Mouse (Mus musculus) CH12.LX (cell line): ENCODE data around the gene Timm44. TPM values are rescaled to one million over a fixed set of nuclear protein-coding genes. Genes with fewer than 3 reads are reported as not detected.
A peak's percentile ranks its signal among the peaks of the same experiment; 100 is the strongest.

ENCODE experiments used
- DNase-seq: peaks from one replicate; pipeline ENCODE4 v3.0.0-alpha.2; 2013; ENCODE audit errors: extremely low read depth
- H3K27ac ChIP-seq: 2 replicates; pipeline ENCODE4 v1.5.1; 2012; ENCODE audit warnings: low read depth, mild to moderate bottlenecking, control low read depth, moderate library complexity; ENCODE audit not compliant: insufficient read depth
- H3K27me3 ChIP-seq: replicated peaks from 2 replicates; pipeline ENCODE3; 2012; ENCODE audit warnings: inconsistent platforms
- H3K36me3 ChIP-seq, 2 experiments: replicated peaks in 1 of 2; 2 replicates each; pipeline versions ENCODE3 to v1.6.1; 2012; ENCODE audit warnings: inconsistent platforms in 1 of 2, low read length in 1 of 2, mild to moderate bottlenecking in 1 of 2, mixed read lengths in 1 of 2, moderate library complexity in 1 of 2; ENCODE audit not compliant: control insufficient read depth in 1 of 2, insufficient read depth in 1 of 2
- H3K4me1 ChIP-seq, 2 experiments: 2 replicates each; pipeline ENCODE4 v1.6.1; 2012; ENCODE audit warnings: inconsistent platforms in 1 of 2, moderate library complexity in 1 of 2; ENCODE audit not compliant: insufficient read depth in 2 of 2, control insufficient read depth in 1 of 2
- H3K4me2 ChIP-seq: 2 replicates; pipeline ENCODE4 v1.6.1; 2012; ENCODE audit warnings: low read depth, mild to moderate bottlenecking, control low read depth; ENCODE audit not compliant: poor library complexity, insufficient read depth, severe bottlenecking
- H3K4me3 ChIP-seq, 3 experiments: fragments of 150-350 bp in 1 of 3; sonication (generic) in 1 of 3; replicated peaks in 1 of 3; 2 replicates each; pipeline versions ENCODE3 to v1.5.1; 2011 to 2012; ENCODE audit warnings: low read depth in 2 of 3, low read length in 2 of 3, mild to moderate bottlenecking in 2 of 3, moderate library complexity in 2 of 3, control low read depth in 1 of 3, improper control_type of control experiment in 1 of 3, inconsistent platforms in 1 of 3, mixed read lengths in 1 of 3; ENCODE audit not compliant: poor library complexity in 1 of 3
- H3K79me2 ChIP-seq: replicated peaks from 2 replicates; pipeline ENCODE4 v1.6.1; 2012; ENCODE audit warnings: mild to moderate bottlenecking, moderate library complexity; ENCODE audit not compliant: control insufficient read depth, poor library complexity, insufficient read depth, severe bottlenecking; ENCODE audit errors: extremely low read depth
- H3K9ac ChIP-seq: 2 replicates; pipeline ENCODE4 v1.6.1; 2012; ENCODE audit warnings: low read depth, mild to moderate bottlenecking, control low read depth, moderate library complexity; ENCODE audit not compliant: insufficient read depth
- H3K9me3 ChIP-seq: replicated peaks from 2 replicates; pipeline ENCODE3; 2012; ENCODE audit warnings: low read length, inconsistent platforms, mixed read lengths
- BHLHE40 ChIP-seq: IDR thresholded peaks from 2 replicates; pipeline ENCODE4 v1.6.1; 2011; ENCODE audit warnings: mild to moderate bottlenecking, low read depth, low read length, improper control_type of control experiment
- E2F4 ChIP-seq: IDR thresholded peaks from 2 replicates; pipeline ENCODE4 v1.6.1; 2011; ENCODE audit warnings: low read depth, low read length, improper control_type of control experiment; ENCODE audit not compliant: insufficient replicate concordance
- ELF1 ChIP-seq: IDR thresholded peaks from 2 replicates; pipeline ENCODE4 v1.6.1; 2014; ENCODE audit warnings: low read depth, mild to moderate bottlenecking, inconsistent platforms, low read length, improper control_type of control experiment
- ETS1 ChIP-seq: conservative IDR thresholded peaks from 2 replicates; pipeline ENCODE4 v1.6.1; 2012; ENCODE audit warnings: low read depth, mild to moderate bottlenecking, inconsistent platforms, low read length, improper control_type of control experiment, moderate library complexity
- IRF4 ChIP-seq: IDR thresholded peaks from 2 replicates; pipeline ENCODE4 v1.6.1; 2014; ENCODE audit warnings: low read depth, mild to moderate bottlenecking, inconsistent platforms, low read length, improper control_type of control experiment
- JUND ChIP-seq: conservative IDR thresholded peaks from 2 replicates; pipeline ENCODE4 v1.6.1; 2011; ENCODE audit warnings: low read depth, low read length, improper control_type of control experiment
- MAX ChIP-seq: IDR thresholded peaks from 2 replicates; pipeline ENCODE4 v1.6.1; 2011; ENCODE audit warnings: low read length, improper control_type of control experiment
- MAZ ChIP-seq: IDR thresholded peaks from 2 replicates; pipeline ENCODE4 v1.6.1; 2012; ENCODE audit warnings: low read depth, mild to moderate bottlenecking, inconsistent platforms, low read length, improper control_type of control experiment, moderate library complexity
- MEF2A ChIP-seq: IDR thresholded peaks from 2 replicates; pipeline ENCODE4 v1.6.1; 2014; ENCODE audit warnings: low read depth, mild to moderate bottlenecking, inconsistent platforms, low read length, improper control_type of control experiment, borderline replicate concordance
- MYC ChIP-seq: IDR thresholded peaks from 2 replicates; pipeline ENCODE4 v1.6.1; 2011; ENCODE audit warnings: low read depth, mild to moderate bottlenecking, improper control_type of control experiment, low read length
- NELFE ChIP-seq: IDR thresholded peaks from 2 replicates; pipeline ENCODE4 v1.6.1; 2011; ENCODE audit warnings: low read depth, low read length, improper control_type of control experiment
- PAX5 ChIP-seq: IDR thresholded peaks from 2 replicates; pipeline ENCODE4 v1.6.1; 2012; ENCODE audit warnings: low read length, inconsistent platforms, mixed read lengths
- POLR2A ChIP-seq: IDR thresholded peaks from 2 replicates; pipeline ENCODE4 v1.6.1; 2011; ENCODE audit warnings: low read depth, mild to moderate bottlenecking, improper control_type of control experiment, low read length
- POLR2AphosphoS2 ChIP-seq: IDR thresholded peaks from 2 replicates; pipeline ENCODE4 v1.6.1; 2011; ENCODE audit warnings: low read depth, low read length, improper control_type of control experiment
- RAD21 ChIP-seq: IDR thresholded peaks from 2 replicates; pipeline ENCODE4 v1.6.1; 2011; ENCODE audit warnings: low read depth, mild to moderate bottlenecking, low read length, improper control_type of control experiment, moderate library complexity
- RCOR1 ChIP-seq: conservative IDR thresholded peaks from 2 replicates; pipeline ENCODE4 v1.6.1; 2012; ENCODE audit warnings: low read depth, mild to moderate bottlenecking, inconsistent platforms, low read length, improper control_type of control experiment
- SIN3A ChIP-seq: IDR thresholded peaks from 2 replicates; pipeline ENCODE4 v1.6.1; 2012; ENCODE audit warnings: low read length, improper control_type of control experiment, inconsistent platforms
- SMC3 ChIP-seq: IDR thresholded peaks from 2 replicates; pipeline ENCODE4 v1.6.1; 2011; ENCODE audit warnings: low read depth, low read length, improper control_type of control experiment
- TBP ChIP-seq: conservative IDR thresholded peaks from 2 replicates; pipeline ENCODE4 v1.6.1; 2011; ENCODE audit warnings: low read depth, low read length, improper control_type of control experiment
- TCF12 ChIP-seq: IDR thresholded peaks from 2 replicates; pipeline ENCODE4 v1.6.1; 2014; ENCODE audit warnings: low read depth, mild to moderate bottlenecking, inconsistent platforms, low read length, improper control_type of control experiment
- UBTF ChIP-seq: IDR thresholded peaks from 2 replicates; pipeline ENCODE4 v1.6.1; 2012; ENCODE audit warnings: low read depth, mild to moderate bottlenecking, inconsistent platforms, low read length, improper control_type of control experiment, moderate library complexity
- USF2 ChIP-seq: conservative IDR thresholded peaks from 2 replicates; pipeline ENCODE4 v1.6.1; 2011; ENCODE audit warnings: low read depth, low read length, improper control_type of control experiment
- ZC3H11A ChIP-seq: IDR thresholded peaks from 2 replicates; pipeline ENCODE4 v1.6.1; 2012; ENCODE audit warnings: low read depth, mild to moderate bottlenecking, inconsistent platforms, low read length, improper control_type of control experiment
- ZNF384 ChIP-seq: IDR thresholded peaks from 2 replicates; pipeline ENCODE4 v1.6.1; 2012; ENCODE audit warnings: low read depth, low read length, improper control_type of control experiment, inconsistent platforms
- dilution Hi-C: fragments of 300-500 bp; cut with MboI; formaldehyde crosslinking; loops from 2 replicates; pipeline ENCODE4 v1.14.3; 2020; ENCODE audit warnings: low sequenced_read_pairs; ENCODE audit not compliant: extremely low pct_unique_long_range_greater_than_20kb, extremely low pct_ligation_motif_present
- in situ Hi-C: fragments of 300-500 bp; cut with MboI; formaldehyde crosslinking; loops from 3 replicates; pipeline ENCODE4 v1.14.3; 2019; ENCODE audit warnings: low sequenced_read_pairs, low pct_ligation_motif_present, low pct_unique_long_range_greater_than_20kb, mixed read lengths
- polyA plus RNA-seq: library from polyadenylated mRNA; unstranded; fragments of >175 nt; gene quantifications from 2 replicates; pipeline ENCODE4 v1.2.1, GENCODE M21; 2012; ENCODE audit warnings: low read depth; ENCODE audit not compliant: insufficient read length
- total RNA-seq, 2 experiments: library from RNA; depleted of rRNA; stranded (reverse); fragments of 300-350 nt in 1 of 2; fragments of >200 nt in 1 of 2; gene quantifications; 2 replicates each; pipeline ENCODE4 v1.2.3; 2012 to 2014

Timm44 gene
- total and polyA plus RNA-seq, 3 experiments: 109 to 147 (median 143) TPM

DNA sequence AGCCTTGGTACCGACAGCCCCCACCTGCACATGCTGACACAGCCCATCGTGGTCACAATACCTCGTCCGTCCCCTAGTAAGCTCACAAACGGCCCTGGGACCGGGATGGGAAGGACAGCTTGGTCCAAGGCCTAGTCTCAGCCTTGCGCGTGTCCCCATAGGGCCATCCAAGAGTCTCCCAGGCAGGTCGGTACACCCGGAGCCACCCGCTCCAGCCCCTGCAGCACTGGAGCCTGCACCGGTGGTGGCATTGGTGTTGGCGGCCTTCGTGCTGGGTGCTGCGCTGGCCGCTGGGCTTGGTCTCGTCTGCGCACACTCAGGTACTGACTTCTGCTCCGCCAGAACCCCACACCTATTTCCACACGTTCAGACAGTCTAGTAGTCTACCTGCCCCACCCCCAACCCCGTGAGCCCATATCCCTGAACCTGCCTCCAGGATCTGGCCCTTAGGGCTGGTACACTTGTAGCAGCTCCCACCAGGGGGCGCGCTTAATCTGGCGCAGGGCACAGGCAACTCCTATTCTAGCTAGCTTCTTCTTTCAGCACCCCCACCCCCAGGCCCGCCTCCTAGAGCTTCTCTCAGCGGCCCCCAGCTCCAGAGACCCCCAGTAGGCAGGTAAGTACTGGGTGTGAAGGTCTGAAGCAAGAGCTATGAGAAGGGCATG lies 25.3 kb downstream of the Timm44 start (continued):
- TF ChIP-seq UBTF: no peak
- TF ChIP-seq TBP: no peak
- TF ChIP-seq BHLHE40: 0 out of 2 replicates have a peak, but pooled peaks have one; percentile 25
- TF ChIP-seq TCF12: 0 out of 2 replicates have a peak, but pooled peaks have one; percentile 29
- TF ChIP-seq POLR2AphosphoS2: no peak
- peak; percentile 48; the same call in 1 of the 2 replicates for TF ChIP-seq SIN3A
- no peak for TF ChIP-seq USF2
- TF ChIP-seq ELF1: 0 out of 2 replicates have a peak, but pooled peaks have one; percentile 13
- TF ChIP-seq RAD21: peak; percentile 37
- no peak for TF ChIP-seq ZNF384

- dilution Hi-C loops (no loop called here), in situ Hi-C loops (no loop called here)
- Histone ChIP-seq H3K4me2 (no peak overlapping the region), H3K36me3 (peaks cover 53 to 71% of the 10 kb centered on the region in 2 experiments), H3K4me1 (peaks cover 9 to 13% of the 10 kb centered on the region in 2 experiments), H3K9me3 (no peaks in the 10 kb centered on the region), H3K9ac (no peak overlapping the region), H3K27me3 (no peaks in the 10 kb centered on the region), H3K79me2 (no peaks in the 10 kb centered on the region), H3K27ac (no peak overlapping the region), H3K4me3 (no peak overlapping the region)
- TF ChIP-seq MAX (no peak), ZC3H11A (no peak), NELFE (no peak), UBTF (no peak), MYC (no peak), SMC3 (no peak), ZNF384 (no peak), POLR2A (no peak), JUND (no peak), E2F4 (no peak), RCOR1 (no peak), PAX5 (no peak), IRF4 (no peak), ELF1 (no peak), MEF2A (no peak), ETS1 (no peak), MAZ (no peak), BHLHE40 (no peak), RAD21 (no peak)
- DNase-seq: no peak
Observed at GRCm38 (mm10) chr8:4249213-4249612, 26.5 kb downstream of the Timm44 start.
